Mouse (Mus musculus) MEL (cell line): ENCODE measurements around the gene Trmt11.

Experiments
- CTCF ChIP-seq, 3 experiments: IDR thresholded peaks in 2 of 3; conservative IDR thresholded peaks in 1 of 3; 2 replicates each; pipeline ENCODE4 v1.5.1; 2011 to 2012; ENCODE audit warnings: low read length in 3 of 3, low read depth in 2 of 3, mild to moderate bottlenecking in 2 of 3, improper control_type of control experiment in 1 of 3, inconsistent platforms in 1 of 3, mixed read lengths in 1 of 3, moderate library complexity in 1 of 3; ENCODE audit not compliant: control insufficient read depth in 1 of 3, insufficient read depth in 1 of 3, poor library complexity in 1 of 3, severe bottlenecking in 1 of 3
- GATA1 ChIP-seq: IDR thresholded peaks from 2 replicates; pipeline ENCODE4 v1.6.1; 2011; ENCODE audit warnings: low read depth, low read length, improper control_type of control experiment
- JUND ChIP-seq: IDR thresholded peaks from 2 replicates; pipeline ENCODE4 v1.6.1; 2011; ENCODE audit warnings: low read depth, mild to moderate bottlenecking, improper control_type of control experiment, low read length
- NRF1 ChIP-seq: IDR thresholded peaks from 2 replicates; pipeline ENCODE4 v1.6.1; 2014; ENCODE audit warnings: low read depth, mild to moderate bottlenecking, inconsistent platforms, low read length, improper control_type of control experiment, moderate library complexity; ENCODE audit not compliant: poor library complexity, insufficient read depth, severe bottlenecking
- POLR2AphosphoS5 ChIP-seq: IDR thresholded peaks from 2 replicates; pipeline ENCODE4 v1.6.1; 2012; ENCODE audit warnings: low read depth, borderline replicate concordance, mild to moderate bottlenecking, inconsistent platforms, low read length, moderate library complexity, mixed read lengths

DNA sequence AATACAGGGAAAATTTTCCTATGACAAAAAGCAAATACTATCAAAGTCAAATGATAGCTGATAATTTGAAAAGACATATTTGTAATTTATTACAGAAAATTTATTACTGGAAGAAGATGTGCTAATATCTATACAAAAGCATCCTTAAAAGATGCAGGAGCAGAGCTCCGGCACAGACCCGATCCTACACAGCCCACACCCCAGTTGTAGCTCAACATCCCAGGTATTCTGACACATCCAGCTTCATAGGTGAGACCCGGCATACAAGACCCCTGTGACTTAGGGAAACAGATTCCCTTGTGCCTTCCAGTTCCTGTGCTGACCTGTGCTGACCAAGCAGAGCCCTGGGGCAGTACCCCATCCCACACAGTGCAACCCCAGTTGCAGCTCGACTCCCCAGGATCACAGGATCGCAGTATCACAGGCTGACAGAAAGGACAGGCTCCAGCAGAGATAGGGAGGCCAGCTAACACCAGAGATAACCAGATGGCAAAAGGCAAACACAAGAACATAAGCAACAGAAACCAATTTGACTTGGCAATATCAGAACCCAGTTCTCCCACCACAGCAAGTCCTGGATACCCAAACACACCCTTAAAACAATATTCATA is 22.8 kb downstream of the Trmt11 start:
- TF ChIP-seq GATA1 (no peak), CTCF (IDR thresholded peaks at IDR 0.05 in 2 of 3, conservative IDR thresholded peaks at IDR 0.05 in 1 of 3; ENCODE audit: control insufficient read depth in 1 of 3, insufficient read depth in 1 of 3, low read depth in 2 of 3, low read length in 3 of 3, poor library complexity in 1 of 3, severe bottlenecking in 1 of 3) (no peak), POLR2AphosphoS5 (no peak), NRF1 (no peak), JUND (no peak)
